Mouse (Mus musculus) CH12.LX (cell line): ENCODE data around the gene Shank1. TPM values are rescaled to one million over a fixed set of nuclear protein-coding genes. Genes with fewer than 3 reads are reported as not detected.

Experiments used
- DNase-seq: peaks from one replicate; pipeline ENCODE4 v3.0.0-alpha.2; 2013; ENCODE audit errors: extremely low read depth
- H3K27ac ChIP-seq: 2 replicates; pipeline ENCODE4 v1.5.1; 2012; ENCODE audit warnings: low read depth, mild to moderate bottlenecking, control low read depth, moderate library complexity; ENCODE audit not compliant: insufficient read depth
- H3K27me3 ChIP-seq: replicated peaks from 2 replicates; pipeline ENCODE3; 2012; ENCODE audit warnings: inconsistent platforms
- H3K36me3 ChIP-seq, 2 experiments: replicated peaks in 1 of 2; 2 replicates each; pipeline versions ENCODE3 to v1.6.1; 2012; ENCODE audit warnings: inconsistent platforms in 1 of 2, low read length in 1 of 2, mild to moderate bottlenecking in 1 of 2, mixed read lengths in 1 of 2, moderate library complexity in 1 of 2; ENCODE audit not compliant: control insufficient read depth in 1 of 2, insufficient read depth in 1 of 2
- H3K4me1 ChIP-seq, 2 experiments: 2 replicates each; pipeline ENCODE4 v1.6.1; 2012; ENCODE audit warnings: inconsistent platforms in 1 of 2, moderate library complexity in 1 of 2; ENCODE audit not compliant: insufficient read depth in 2 of 2, control insufficient read depth in 1 of 2
- H3K4me2 ChIP-seq: 2 replicates; pipeline ENCODE4 v1.6.1; 2012; ENCODE audit warnings: low read depth, mild to moderate bottlenecking, control low read depth; ENCODE audit not compliant: poor library complexity, insufficient read depth, severe bottlenecking
- H3K4me3 ChIP-seq, 3 experiments: fragments of 150-350 bp in 1 of 3; sonication (generic) in 1 of 3; replicated peaks in 1 of 3; 2 replicates each; pipeline versions ENCODE3 to v1.5.1; 2011 to 2012; ENCODE audit warnings: low read depth in 2 of 3, low read length in 2 of 3, mild to moderate bottlenecking in 2 of 3, moderate library complexity in 2 of 3, control low read depth in 1 of 3, improper control_type of control experiment in 1 of 3, inconsistent platforms in 1 of 3, mixed read lengths in 1 of 3; ENCODE audit not compliant: poor library complexity in 1 of 3
- H3K79me2 ChIP-seq: replicated peaks from 2 replicates; pipeline ENCODE4 v1.6.1; 2012; ENCODE audit warnings: mild to moderate bottlenecking, moderate library complexity; ENCODE audit not compliant: control insufficient read depth, poor library complexity, insufficient read depth, severe bottlenecking; ENCODE audit errors: extremely low read depth
- H3K9ac ChIP-seq: 2 replicates; pipeline ENCODE4 v1.6.1; 2012; ENCODE audit warnings: low read depth, mild to moderate bottlenecking, control low read depth, moderate library complexity; ENCODE audit not compliant: insufficient read depth
- H3K9me3 ChIP-seq: replicated peaks from 2 replicates; pipeline ENCODE3; 2012; ENCODE audit warnings: low read length, inconsistent platforms, mixed read lengths
- BHLHE40 ChIP-seq: IDR thresholded peaks from 2 replicates; pipeline ENCODE4 v1.6.1; 2011; ENCODE audit warnings: mild to moderate bottlenecking, low read depth, low read length, improper control_type of control experiment
- ELF1 ChIP-seq: IDR thresholded peaks from 2 replicates; pipeline ENCODE4 v1.6.1; 2014; ENCODE audit warnings: low read depth, mild to moderate bottlenecking, inconsistent platforms, low read length, improper control_type of control experiment
- EP300 ChIP-seq: IDR thresholded peaks from 2 replicates; pipeline ENCODE4 v1.6.1; 2011; ENCODE audit warnings: low read length, improper control_type of control experiment
- HCFC1 ChIP-seq: IDR thresholded peaks from 2 replicates; pipeline ENCODE4 v1.6.1; 2012; ENCODE audit warnings: low read depth, mild to moderate bottlenecking, inconsistent platforms, low read length, improper control_type of control experiment
- JUND ChIP-seq: conservative IDR thresholded peaks from 2 replicates; pipeline ENCODE4 v1.6.1; 2011; ENCODE audit warnings: low read depth, low read length, improper control_type of control experiment
- KAT2A ChIP-seq: IDR thresholded peaks from 2 replicates; pipeline ENCODE4 v1.6.1; 2012; ENCODE audit warnings: low read length, improper control_type of control experiment, inconsistent platforms; ENCODE audit not compliant: insufficient replicate concordance
- MAFK ChIP-seq: IDR thresholded peaks from 2 replicates; pipeline ENCODE4 v1.6.1; 2011; ENCODE audit warnings: low read length, improper control_type of control experiment; ENCODE audit not compliant: insufficient replicate concordance
- MAX ChIP-seq: IDR thresholded peaks from 2 replicates; pipeline ENCODE4 v1.6.1; 2011; ENCODE audit warnings: low read length, improper control_type of control experiment
- MAZ ChIP-seq: IDR thresholded peaks from 2 replicates; pipeline ENCODE4 v1.6.1; 2012; ENCODE audit warnings: low read depth, mild to moderate bottlenecking, inconsistent platforms, low read length, improper control_type of control experiment, moderate library complexity
- MEF2A ChIP-seq: IDR thresholded peaks from 2 replicates; pipeline ENCODE4 v1.6.1; 2014; ENCODE audit warnings: low read depth, mild to moderate bottlenecking, inconsistent platforms, low read length, improper control_type of control experiment, borderline replicate concordance
- MXI1 ChIP-seq: IDR thresholded peaks from 2 replicates; pipeline ENCODE4 v1.6.1; 2011; ENCODE audit warnings: mild to moderate bottlenecking, low read depth, low read length, improper control_type of control experiment
- NRF1 ChIP-seq: IDR thresholded peaks from 2 replicates; pipeline ENCODE4 v1.6.1; 2014; ENCODE audit warnings: low read depth, mild to moderate bottlenecking, inconsistent platforms, low read length, improper control_type of control experiment, moderate library complexity
- POLR2AphosphoS2 ChIP-seq: IDR thresholded peaks from 2 replicates; pipeline ENCODE4 v1.6.1; 2011; ENCODE audit warnings: low read depth, low read length, improper control_type of control experiment
- SIN3A ChIP-seq: IDR thresholded peaks from 2 replicates; pipeline ENCODE4 v1.6.1; 2012; ENCODE audit warnings: low read length, improper control_type of control experiment, inconsistent platforms
- SMC3 ChIP-seq: IDR thresholded peaks from 2 replicates; pipeline ENCODE4 v1.6.1; 2011; ENCODE audit warnings: low read depth, low read length, improper control_type of control experiment
- TBP ChIP-seq: conservative IDR thresholded peaks from 2 replicates; pipeline ENCODE4 v1.6.1; 2011; ENCODE audit warnings: low read depth, low read length, improper control_type of control experiment
- TCF12 ChIP-seq: IDR thresholded peaks from 2 replicates; pipeline ENCODE4 v1.6.1; 2014; ENCODE audit warnings: low read depth, mild to moderate bottlenecking, inconsistent platforms, low read length, improper control_type of control experiment
- USF2 ChIP-seq: conservative IDR thresholded peaks from 2 replicates; pipeline ENCODE4 v1.6.1; 2011; ENCODE audit warnings: low read depth, low read length, improper control_type of control experiment
- ZC3H11A ChIP-seq: IDR thresholded peaks from 2 replicates; pipeline ENCODE4 v1.6.1; 2012; ENCODE audit warnings: low read depth, mild to moderate bottlenecking, inconsistent platforms, low read length, improper control_type of control experiment
- ZKSCAN1 ChIP-seq: IDR thresholded peaks from 2 replicates; pipeline ENCODE4 v1.6.1; 2012; ENCODE audit warnings: low read depth, inconsistent platforms, low read length, improper control_type of control experiment, borderline replicate concordance
- dilution Hi-C: fragments of 300-500 bp; cut with MboI; formaldehyde crosslinking; loops from 2 replicates; pipeline ENCODE4 v1.14.3; 2020; ENCODE audit warnings: low sequenced_read_pairs; ENCODE audit not compliant: extremely low pct_unique_long_range_greater_than_20kb, extremely low pct_ligation_motif_present
- in situ Hi-C: fragments of 300-500 bp; cut with MboI; formaldehyde crosslinking; loops from 3 replicates; pipeline ENCODE4 v1.14.3; 2019; ENCODE audit warnings: low sequenced_read_pairs, low pct_ligation_motif_present, low pct_unique_long_range_greater_than_20kb, mixed read lengths
- polyA plus RNA-seq: library from polyadenylated mRNA; unstranded; fragments of >175 nt; gene quantifications from 2 replicates; pipeline ENCODE4 v1.2.1, GENCODE M21; 2012; ENCODE audit warnings: low read depth; ENCODE audit not compliant: insufficient read length
- total RNA-seq, 2 experiments: library from RNA; depleted of rRNA; stranded (reverse); fragments of 300-350 nt in 1 of 2; fragments of >200 nt in 1 of 2; gene quantifications; 2 replicates each; pipeline ENCODE4 v1.2.3; 2012 to 2014

The Shank1 gene
- total and polyA plus RNA-seq, 3 experiments = under 0.01 to 0.07 TPM; not detected in 1

GRCm38 (mm10) chr7:44273446-44273845, 36.6 kb upstream of the Shank1 start:
- H3K9me3 ChIP-seq = peaks cover 6% of the 10 kb centered on the region
- TF ChIP-seq ZKSCAN1 = no peak
- no peak for TF ChIP-seq USF2
- TF ChIP-seq, all 38 proteins: peak for 0
- peaks cover 9% of the 10 kb centered on the region for H3K27me3 ChIP-seq
- no peaks in the 10 kb centered on the region; a peak in 1 of 4 replicates for H3K4me1 ChIP-seq
- no peak overlapping the region for H3K4me3 ChIP-seq
- H3K79me2 ChIP-seq = no peaks in the 10 kb centered on the region
- no peak overlapping the region for H3K27ac ChIP-seq
- DNase-seq = no peak
- no peak overlapping the region for H3K4me2 ChIP-seq
- in situ Hi-C loops = no loop called here
- no peak overlapping the region for H3K9ac ChIP-seq
- no peaks in the 10 kb centered on the region for H3K36me3 ChIP-seq
- dilution Hi-C loops = no loop called here

DNA sequence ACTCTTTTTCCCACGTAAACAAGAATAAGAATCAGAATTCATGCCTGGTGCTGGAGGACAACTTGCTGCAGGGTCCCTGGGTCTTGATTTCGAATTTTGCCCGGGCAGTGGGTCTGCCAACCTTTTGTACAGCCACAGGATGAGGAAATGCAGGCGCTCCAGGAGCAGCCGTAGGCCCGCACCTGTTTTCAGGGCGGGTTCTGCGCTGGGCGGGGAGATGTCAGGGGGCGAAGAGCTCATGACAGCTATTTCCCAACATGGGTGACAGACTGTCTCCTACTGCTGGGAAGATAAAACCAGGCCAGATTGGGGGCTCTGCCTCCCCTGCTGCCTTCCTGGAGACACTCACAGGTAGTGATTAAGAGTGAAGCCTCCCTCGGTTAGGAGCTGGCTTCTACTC, 36.0 kb upstream of the Shank1 start:
- no peak for DNase-seq
- no peaks in the 10 kb centered on the region for H3K36me3 ChIP-seq
- H3K27me3 ChIP-seq = peaks cover 10% of the 10 kb centered on the region
- dilution Hi-C loops = no loop called here
- no peak overlapping the region for H3K4me3 ChIP-seq
- H3K27ac ChIP-seq = no peak overlapping the region
- TF ChIP-seq SIN3A (no peak), HCFC1 (no peak), ZC3H11A (no peak), BHLHE40 (no peak), KAT2A (no peak), ELF1 (no peak), ZKSCAN1 (no peak), MAZ (no peak), SMC3 (no peak), MAX (no peak), TCF12 (no peak), MXI1 (no peak), EP300 (no peak), MEF2A (no peak), TBP (no peak), USF2 (no peak), JUND (no peak), NRF1 (no peak), POLR2AphosphoS2 (no peak), MAFK (no peak)
- no peaks in the 10 kb centered on the region; a peak in 1 of 4 replicates for H3K4me1 ChIP-seq
- no peak overlapping the region for H3K4me2 ChIP-seq
- peaks cover 6% of the 10 kb centered on the region for H3K9me3 ChIP-seq
- in situ Hi-C loops = no loop called here
- no peaks in the 10 kb centered on the region for H3K79me2 ChIP-seq
- no peak overlapping the region for H3K9ac ChIP-seq
